Mouse (Mus musculus): ENCODE results near the gene Wars. TPM values are rescaled to one million over a fixed set of nuclear protein-coding genes. Genes with fewer than 3 reads are reported as not detected.
A peak's percentile ranks its signal among the peaks of the same experiment; 100 is the strongest.

The Wars gene
- polyA plus RNA-seq, 1 experiment: 107 TPM

GRCm38 (mm10) chr12:108885906-108886305 lies 8.1 kb downstream of the Wars start:
- no peak for DNase-seq (ENCODE audit: low read depth)
- TF ChIP-seq POLR2A (IDR thresholded peaks at IDR 0.05; ENCODE audit: borderline replicate concordance, extremely low read depth, insufficient read depth, insufficient read length, poor library complexity, severe bottlenecking) (no peak), CTCF (IDR thresholded peaks at IDR 0.05; ENCODE audit: borderline replicate concordance, extremely low read depth, insufficient read depth, insufficient read length) (no peak)

- no peak for DNase-seq (ENCODE audit: low read depth)
- TF ChIP-seq POLR2A (IDR thresholded peaks at IDR 0.05; ENCODE audit: borderline replicate concordance, extremely low read depth, insufficient read depth, insufficient read length, poor library complexity, severe bottlenecking) (no peak), CTCF (IDR thresholded peaks at IDR 0.05; ENCODE audit: borderline replicate concordance, extremely low read depth, insufficient read depth, insufficient read length) (no peak)
Observed at GRCm38 (mm10) chr12:108882776-108883175, 11.2 kb downstream of the Wars start.

GRCm38 (mm10) chr12:108881192-108881591 lies 12.8 kb downstream of the Wars start:
- no peak for TF ChIP-seq CTCF (IDR thresholded peaks at IDR 0.05; ENCODE audit: borderline replicate concordance, extremely low read depth, insufficient read depth, insufficient read length)
- no peak for DNase-seq (ENCODE audit: low read depth)

DNA sequence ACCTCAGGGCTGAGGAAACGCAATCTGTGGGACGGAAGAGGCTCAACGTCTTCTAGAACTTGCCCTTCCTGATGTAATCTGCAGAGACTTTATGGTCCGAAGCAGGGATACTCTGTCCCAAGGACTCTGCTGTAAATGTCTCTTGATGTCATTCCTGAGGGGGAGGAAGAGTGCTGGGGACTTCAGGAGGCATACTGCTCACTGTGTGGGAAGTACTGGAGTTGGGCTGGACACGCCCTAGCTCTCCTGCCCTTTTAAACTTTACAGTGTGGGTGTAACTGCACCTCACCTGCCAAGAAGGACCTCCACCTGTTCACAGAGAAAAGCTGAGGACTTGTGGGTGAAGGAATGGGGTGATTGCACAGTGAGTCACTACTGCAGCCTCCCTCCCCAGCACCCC lies 13.4 kb downstream of the Wars start:
- no peak for DNase-seq (ENCODE audit: low read depth)
- no peak for TF ChIP-seq CTCF (IDR thresholded peaks at IDR 0.05; ENCODE audit: borderline replicate concordance, extremely low read depth, insufficient read depth, insufficient read length)
- no peak for TF ChIP-seq POLR2A (IDR thresholded peaks at IDR 0.05; ENCODE audit: borderline replicate concordance, extremely low read depth, insufficient read depth, insufficient read length, poor library complexity, severe bottlenecking)

DNA sequence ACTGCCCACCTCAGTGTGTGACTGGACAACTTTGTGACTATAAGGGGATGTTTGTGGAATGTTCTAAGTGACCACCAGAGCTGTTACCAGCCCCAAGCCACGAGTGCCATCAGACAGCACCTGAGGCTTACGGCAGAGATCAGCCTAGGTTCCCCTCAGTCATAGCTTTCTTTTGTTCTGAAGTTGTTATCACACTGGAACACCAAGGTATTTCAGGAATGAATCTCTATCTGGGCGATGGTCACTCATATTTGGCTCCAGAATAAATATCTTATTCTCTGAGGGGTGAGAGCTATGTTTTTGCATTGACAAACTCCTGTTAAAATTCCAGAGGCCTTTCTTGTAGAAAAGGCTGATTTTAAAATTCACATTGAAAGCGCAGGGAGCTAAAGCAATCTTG lies 14.8 kb downstream of the Wars start:
- no peak for DNase-seq (ENCODE audit: low read depth)
- TF ChIP-seq POLR2A (IDR thresholded peaks at IDR 0.05; ENCODE audit: borderline replicate concordance, extremely low read depth, insufficient read depth, insufficient read length, poor library complexity, severe bottlenecking) (no peak), CTCF (IDR thresholded peaks at IDR 0.05; ENCODE audit: borderline replicate concordance, extremely low read depth, insufficient read depth, insufficient read length) (no peak)

DNA sequence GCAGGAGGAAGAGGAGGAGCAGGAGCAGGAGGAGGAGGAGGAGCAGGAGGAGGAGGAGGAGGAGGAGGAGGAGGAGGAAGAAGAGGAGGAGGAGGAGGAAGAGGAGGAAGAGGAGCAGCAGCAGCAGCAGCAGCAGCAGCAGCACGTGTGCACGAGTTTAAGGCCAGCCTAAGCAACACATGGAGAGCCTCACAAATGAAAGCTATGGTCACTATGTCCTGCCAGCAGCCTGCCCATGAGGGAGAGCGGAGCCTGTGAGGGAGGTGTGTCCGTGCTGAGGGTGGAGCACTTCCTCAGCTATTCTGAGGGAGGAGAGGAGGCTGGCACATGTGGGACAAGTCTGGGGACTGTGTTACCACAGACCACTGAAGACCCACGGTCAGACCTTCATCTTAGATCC lies 20.9 kb downstream of the Wars start:
- no peak for DNase-seq (ENCODE audit: low read depth)

DNA sequence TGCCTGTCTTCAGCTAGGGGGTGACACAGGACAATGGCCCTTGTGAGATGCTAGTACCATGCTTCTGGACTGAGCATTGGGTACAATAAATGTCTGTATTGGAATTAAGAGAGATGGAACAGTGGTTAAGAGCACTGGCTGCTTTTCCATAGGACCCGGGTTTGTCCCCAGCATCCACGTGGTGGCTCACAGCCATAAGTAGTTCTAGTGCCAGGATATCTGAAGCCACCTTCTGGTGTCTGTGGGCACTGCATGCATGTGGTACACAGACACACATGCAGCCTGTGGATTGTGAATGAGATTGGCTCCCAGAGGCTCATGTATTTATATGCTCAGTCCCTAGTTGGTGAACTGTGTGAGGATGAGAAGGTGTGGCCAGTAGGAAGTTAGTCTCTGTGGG lies 24.4 kb downstream of the Wars start:
- TF ChIP-seq CTCF (IDR thresholded peaks at IDR 0.05; ENCODE audit: borderline replicate concordance, extremely low read depth, insufficient read depth, insufficient read length) (peak; percentile 36; the same call in 1 of the 2 replicates), POLR2A (IDR thresholded peaks at IDR 0.05; ENCODE audit: borderline replicate concordance, extremely low read depth, insufficient read depth, insufficient read length, poor library complexity, severe bottlenecking) (no peak)
- no peak for DNase-seq (ENCODE audit: low read depth)

More for the DNA sequence above, 20.9 kb downstream of the Wars start:
- TF ChIP-seq POLR2A (IDR thresholded peaks at IDR 0.05; ENCODE audit: borderline replicate concordance, extremely low read depth, insufficient read depth, insufficient read length, poor library complexity, severe bottlenecking): no peak
- TF ChIP-seq CTCF (IDR thresholded peaks at IDR 0.05; ENCODE audit: borderline replicate concordance, extremely low read depth, insufficient read depth, insufficient read length): no peak

- DNase-seq (ENCODE audit: low read depth): no peak
- TF ChIP-seq POLR2A (IDR thresholded peaks at IDR 0.05; ENCODE audit: borderline replicate concordance, extremely low read depth, insufficient read depth, insufficient read length, poor library complexity, severe bottlenecking) (no peak), CTCF (IDR thresholded peaks at IDR 0.05; ENCODE audit: borderline replicate concordance, extremely low read depth, insufficient read depth, insufficient read length) (no peak)
Observed at GRCm38 (mm10) chr12:108865007-108865494, 28.9 kb downstream of the Wars start.

GRCm38 (mm10) chr12:108858486-108858885 lies 35.5 kb downstream of the Wars start:
- TF ChIP-seq POLR2A (IDR thresholded peaks at IDR 0.05; ENCODE audit: borderline replicate concordance, extremely low read depth, insufficient read depth, insufficient read length, poor library complexity, severe bottlenecking) (no peak), CTCF (IDR thresholded peaks at IDR 0.05; ENCODE audit: borderline replicate concordance, extremely low read depth, insufficient read depth, insufficient read length) (no peak)

GRCm38 (mm10) chr12:108857589-108858184 lies 36.3 kb downstream of the Wars start:
- no peak for DNase-seq (ENCODE audit: low read depth)
- no peak for TF ChIP-seq POLR2A (IDR thresholded peaks at IDR 0.05; ENCODE audit: borderline replicate concordance, extremely low read depth, insufficient read depth, insufficient read length, poor library complexity, severe bottlenecking)
- TF ChIP-seq CTCF (IDR thresholded peaks at IDR 0.05; ENCODE audit: borderline replicate concordance, extremely low read depth, insufficient read depth, insufficient read length): no peak

More at GRCm38 (mm10) chr12:108858486-108858885, 35.5 kb downstream of the Wars start:
- no peak for DNase-seq (ENCODE audit: low read depth)

GRCm38 (mm10) chr12:108857109-108857508 lies 36.9 kb downstream of the Wars start:
- TF ChIP-seq POLR2A (IDR thresholded peaks at IDR 0.05; ENCODE audit: borderline replicate concordance, extremely low read depth, insufficient read depth, insufficient read length, poor library complexity, severe bottlenecking) (no peak), CTCF (IDR thresholded peaks at IDR 0.05; ENCODE audit: borderline replicate concordance, extremely low read depth, insufficient read depth, insufficient read length) (no peak)
- DNase-seq (ENCODE audit: low read depth): no peak

GRCm38 (mm10) chr12:108856186-108856585 lies 37.8 kb downstream of the Wars start:
- DNase-seq (ENCODE audit: low read depth): no peak
- TF ChIP-seq POLR2A (IDR thresholded peaks at IDR 0.05; ENCODE audit: borderline replicate concordance, extremely low read depth, insufficient read depth, insufficient read length, poor library complexity, severe bottlenecking) (no peak), CTCF (IDR thresholded peaks at IDR 0.05; ENCODE audit: borderline replicate concordance, extremely low read depth, insufficient read depth, insufficient read length) (no peak)

Data from brain, embryonic 14.5 days (tissue).